Mouse (Mus musculus) heart, embryonic 12.5 days (tissue): ENCODE measurements around the gene Hist1h3d. TPM values are rescaled to one million over a fixed set of nuclear protein-coding genes. Genes with fewer than 3 reads are reported as not detected.
"Not testable (repeated sequence)": the region's sequence is repeated elsewhere in the genome, so short reads cannot be mapped to it uniquely, and the experiment has no call there.

Experiments used
- ATAC-seq: fragments of 200-750 bp; cut with Nextera tagmentation; 2 replicates; pipeline ENCODE4 v1.8.0; 2017; ENCODE audit warnings: moderate TSS enrichment, moderate library complexity; ENCODE audit not compliant: insufficient number of reproducible peaks, low FRiP score
- H3K27ac ChIP-seq: fragments of 300-500 bp; sonication (generic); 2 replicates; pipeline ENCODE4 v1.5.1; 2016; ENCODE audit warnings: mild to moderate bottlenecking, moderate library complexity; ENCODE audit not compliant: poor library complexity, severe bottlenecking
- H3K27me3 ChIP-seq: fragments of 300-500 bp; sonication (generic); replicated peaks from 2 replicates; pipeline ENCODE4 v1.6.1; 2016; ENCODE audit warnings: mild to moderate bottlenecking, moderate library complexity
- H3K36me3 ChIP-seq: fragments of 300-500 bp; sonication (generic); 2 replicates; pipeline ENCODE4 v1.6.1; 2016; ENCODE audit warnings: mild to moderate bottlenecking, moderate library complexity
- H3K4me1 ChIP-seq: fragments of 300-500 bp; sonication (generic); replicated peaks from 2 replicates; pipeline ENCODE4 v1.6.1; 2016; ENCODE audit warnings: mild to moderate bottlenecking
- H3K4me2 ChIP-seq: fragments of 300-500 bp; sonication (generic); 2 replicates; pipeline ENCODE4 v1.6.1; 2016; ENCODE audit warnings: mild to moderate bottlenecking, moderate library complexity
- H3K4me3 ChIP-seq: fragments of 300-500 bp; sonication (generic); 2 replicates; pipeline ENCODE4 v1.5.1; 2016; ENCODE audit warnings: mild to moderate bottlenecking
- H3K9ac ChIP-seq: fragments of 300-500 bp; sonication (generic); 2 replicates; pipeline ENCODE4 v1.6.1; 2016; ENCODE audit warnings: mild to moderate bottlenecking, moderate library complexity
- H3K9me3 ChIP-seq: fragments of 300-500 bp; sonication (generic); replicated peaks from 2 replicates; pipeline ENCODE4 v1.6.1; 2016; ENCODE audit warnings: mild to moderate bottlenecking, moderate library complexity
- WGBS: fragments of 180-500 bp; shearing (Covaris S2); methylation state at CpG from one replicate; pipeline ENCODE4 v1.1.7; 2016; 5-methylcytosine and 5-hydroxymethylcytosine counted together
- polyA plus RNA-seq: library from polyadenylated mRNA; unstranded; fragments of >200 nt; fragmentation: Nextera tagmentation; extraction: Ambion mirVana; gene quantifications from 2 replicates; pipeline ENCODE4 v1.2.1, GENCODE M21; 2016

The Hist1h3d gene
- polyA plus RNA-seq, 1 experiment from 2014 or later, result 1.4 TPM

DNA sequence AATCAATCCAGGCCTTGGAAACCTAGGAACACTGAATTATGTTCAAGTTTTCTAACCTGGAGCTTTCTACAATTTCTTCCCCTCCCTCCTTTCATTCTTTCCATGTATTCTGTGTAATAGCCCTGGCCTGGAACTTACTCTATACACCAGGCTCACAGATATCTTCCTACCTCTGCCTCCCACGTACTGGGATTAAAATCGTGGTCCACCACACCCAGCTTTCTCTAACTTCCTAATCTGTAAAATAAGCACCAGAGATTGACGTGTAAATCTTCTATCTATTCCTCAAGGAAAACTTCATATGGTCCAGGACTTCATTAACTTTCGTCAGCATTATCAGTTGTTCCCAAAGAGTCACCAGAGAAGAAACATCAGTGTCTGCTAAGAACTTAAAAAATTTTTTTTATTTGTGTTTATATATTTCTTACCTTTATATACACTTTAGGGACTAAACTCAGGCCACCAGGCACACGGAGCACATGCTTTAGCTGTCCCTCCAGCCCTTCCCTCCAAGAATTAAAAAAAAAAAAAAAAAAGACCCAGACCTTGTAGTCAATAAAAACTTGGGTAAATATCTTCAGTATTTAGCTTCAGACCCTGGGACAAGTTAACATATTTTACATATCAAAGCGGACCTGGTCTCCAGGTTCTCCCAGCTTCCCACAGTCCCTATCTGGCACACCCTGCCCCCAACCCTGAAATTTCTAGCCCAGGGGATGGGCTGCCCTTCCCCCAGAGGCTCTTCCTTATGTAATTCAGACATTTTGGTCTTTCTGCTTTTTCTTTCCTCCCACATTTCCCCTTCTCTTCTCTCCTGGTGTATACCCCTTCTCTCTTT is 6.9 kb downstream of the Hist1h3d start:
- Histone ChIP-seq H3K4me3 (peak overlapping the region; percentile 45), H3K4me2 (peak overlapping the region; percentile 71), H3K36me3 (no peaks in the 10 kb centered on the region), H3K27ac (peak overlapping the region; percentile 65), H3K27me3 (no peaks in the 10 kb centered on the region), H3K9me3 (no peaks in the 10 kb centered on the region), H3K9ac (peak overlapping the region; percentile 69), H3K4me1 (peaks cover 19% of the 10 kb centered on the region)
- WGBS, result 12% methylated on average over 6 of the region's 6 CpGs
- no peak for ATAC-seq

DNA sequence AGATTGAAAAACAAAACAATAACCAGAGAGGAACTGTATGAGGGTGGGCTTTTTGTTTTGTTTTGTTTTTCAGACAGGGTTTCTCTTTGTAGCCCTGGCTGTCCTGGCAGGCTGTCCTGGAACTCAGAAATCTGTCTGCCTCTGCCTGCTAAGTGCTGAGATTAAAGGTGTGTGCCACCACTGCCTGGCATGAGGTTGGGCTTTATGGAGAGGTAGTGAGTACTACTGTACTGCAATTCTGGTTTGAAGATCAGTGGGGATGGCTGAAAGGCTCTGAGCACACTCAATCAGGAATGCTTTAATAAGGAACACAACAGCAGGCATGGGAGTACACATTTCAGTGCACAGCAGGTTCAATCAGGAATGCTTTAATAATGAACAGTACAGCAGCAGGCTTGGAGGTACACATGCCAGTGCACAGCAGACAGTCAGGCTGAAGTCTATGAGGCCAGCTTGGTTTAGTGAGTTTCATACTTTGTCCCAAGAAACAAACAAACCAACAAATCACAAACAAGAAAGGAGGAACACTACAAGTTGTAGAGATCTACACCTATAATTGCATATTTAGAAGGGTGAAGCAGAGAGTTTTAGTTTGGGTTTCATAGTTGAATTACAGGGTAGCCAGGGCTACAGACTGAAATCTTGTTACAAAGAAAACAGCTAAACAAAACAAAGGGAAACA is 8.0 kb downstream of the Hist1h3d start:
- no peaks in the 10 kb centered on the region for H3K9me3 ChIP-seq
- no peak for ATAC-seq
- no peak overlapping the region for H3K4me2 ChIP-seq
- peaks cover 19% of the 10 kb centered on the region for H3K4me1 ChIP-seq
- peak overlapping the region; percentile 65 for H3K27ac ChIP-seq
- no peaks in the 10 kb centered on the region for H3K36me3 ChIP-seq
- H3K4me3 ChIP-seq, result 0 out of 2 replicates have a peak overlapping the region, but pooled peaks have one; percentile 9
- no peaks in the 10 kb centered on the region for H3K27me3 ChIP-seq
- H3K9ac ChIP-seq, result 0 out of 2 replicates have a peak overlapping the region, but pooled peaks have one; percentile 12

DNA sequence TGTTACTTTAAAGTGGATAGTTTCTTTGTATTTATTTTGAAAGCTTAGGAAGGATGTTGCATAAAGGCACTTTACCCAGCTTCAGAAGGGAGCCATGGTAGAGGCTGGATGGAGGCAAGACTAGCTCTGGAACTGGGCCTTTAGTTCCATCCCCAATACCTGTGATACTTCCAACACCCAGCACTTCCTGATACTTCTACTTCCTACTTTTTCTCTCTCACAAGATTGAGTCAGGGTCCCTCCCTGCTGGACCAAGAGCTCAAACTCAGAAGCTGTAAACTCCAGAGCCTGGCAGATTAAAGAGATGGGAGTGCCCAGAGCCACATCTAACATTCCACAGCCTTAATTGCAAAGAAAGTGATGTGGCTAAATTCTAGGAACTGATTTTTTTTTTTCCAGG is 8.8 kb downstream of the Hist1h3d start:
- no peaks in the 10 kb centered on the region for H3K36me3 ChIP-seq
- H3K4me3 ChIP-seq, result peak overlapping the region; percentile 17; the same call in 1 of the 2 replicates
- no peaks in the 10 kb centered on the region for H3K27me3 ChIP-seq
- peak overlapping the region; percentile 62 for H3K4me2 ChIP-seq
- no peaks in the 10 kb centered on the region for H3K9me3 ChIP-seq
- peak overlapping the region; percentile 61 for H3K9ac ChIP-seq
- H3K27ac ChIP-seq, result peak overlapping the region; percentile 97
- no peak for ATAC-seq
- peaks cover 19% of the 10 kb centered on the region for H3K4me1 ChIP-seq

DNA sequence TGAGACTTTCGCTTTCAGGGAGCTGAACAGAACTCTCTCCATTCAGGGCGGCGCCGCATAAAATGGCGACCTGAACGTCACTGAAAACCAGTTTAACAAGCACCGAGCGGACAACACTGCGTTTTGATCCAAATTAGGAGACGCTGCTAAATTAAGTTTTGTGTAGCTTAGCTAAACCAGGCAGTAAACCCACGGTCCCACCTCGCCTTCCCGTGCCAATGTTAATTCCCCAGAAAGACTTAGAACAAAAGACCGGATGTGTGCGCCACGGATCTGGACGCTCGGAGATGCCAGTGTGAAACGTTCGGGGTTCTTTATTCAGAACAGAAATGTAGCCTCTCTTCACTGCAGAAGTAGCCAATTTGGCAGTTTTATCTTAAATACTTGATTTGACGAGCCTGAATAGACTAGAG is 9.5 kb downstream of the Hist1h3d start:
- peak overlapping the region; percentile 97 for H3K27ac ChIP-seq
- peaks cover 19% of the 10 kb centered on the region for H3K4me1 ChIP-seq
- peak overlapping the region; percentile 55 for H3K4me3 ChIP-seq
- WGBS, result under 1% methylated on average over 21 of the region's 21 CpGs
- no peaks in the 10 kb centered on the region for H3K36me3 ChIP-seq
- peak overlapping the region; percentile 90 for H3K4me2 ChIP-seq
- H3K27me3 ChIP-seq, result no peaks in the 10 kb centered on the region
- H3K9me3 ChIP-seq, result no peaks in the 10 kb centered on the region
- H3K9ac ChIP-seq, result peak overlapping the region; percentile 88
- ATAC-seq, result no peak

DNA sequence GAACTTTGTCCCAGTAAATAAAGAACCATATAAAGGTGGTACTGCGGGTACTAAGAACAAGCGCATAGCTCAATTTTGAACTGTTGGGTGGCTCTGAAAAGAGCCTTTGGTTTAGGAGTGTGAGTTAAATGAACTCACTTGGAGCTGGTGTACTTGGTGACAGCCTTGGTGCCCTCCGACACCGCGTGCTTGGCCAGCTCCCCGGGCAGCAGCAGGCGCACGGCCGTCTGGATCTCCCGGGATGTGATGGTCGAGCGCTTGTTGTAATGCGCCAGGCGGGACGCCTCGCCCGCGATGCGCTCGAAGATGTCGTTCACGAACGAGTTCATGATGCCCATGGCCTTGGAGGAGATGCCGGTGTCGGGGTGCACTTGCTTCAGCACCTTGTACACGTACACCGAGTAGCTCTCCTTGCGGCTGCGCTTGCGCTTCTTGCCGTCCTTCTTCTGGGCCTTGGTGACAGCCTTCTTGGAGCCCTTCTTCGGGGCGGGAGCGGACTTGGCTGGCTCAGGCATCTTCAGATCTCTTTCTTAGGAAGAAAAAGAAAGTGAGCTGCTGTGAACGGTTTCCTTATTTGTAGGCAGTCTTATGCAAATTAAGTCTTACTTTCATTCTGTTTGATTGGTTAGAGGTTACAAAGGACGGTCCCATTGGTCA is 10.0 kb downstream of the Hist1h3d start:
- H3K9me3 ChIP-seq, result not testable (repeated sequence)

GRCm38 (mm10) chr13:23586099-23586939 is 10.8 kb downstream of the Hist1h3d start:
- 2% methylated on average over 22 of the region's 22 CpGs for WGBS
- Histone ChIP-seq H3K27ac (peak overlapping the region; percentile 91), H3K9ac (peak overlapping the region; percentile 67), H3K9me3 (no peaks in the 10 kb centered on the region), H3K27me3 (no peaks in the 10 kb centered on the region), H3K4me3 (peak overlapping the region; percentile 46), H3K4me2 (peak overlapping the region; percentile 68), H3K36me3 (no peaks in the 10 kb centered on the region), H3K4me1 (peaks cover 19% of the 10 kb centered on the region)
- ATAC-seq, result no peak

More for the DNA sequence above, 10.0 kb downstream of the Hist1h3d start:
- H3K27me3 ChIP-seq, H3K36me3 ChIP-seq: not testable (repeated sequence)
- H3K4me1 ChIP-seq, result peaks cover 19% of the 10 kb centered on the region
- H3K27ac ChIP-seq, result peak overlapping the region; percentile 97
- H3K9ac ChIP-seq, result peak overlapping the region; percentile 88
- peak overlapping the region; percentile 90 for H3K4me2 ChIP-seq
- peak overlapping the region; percentile 55 for H3K4me3 ChIP-seq
- peak; percentile 87 for ATAC-seq
- 0% methylated on average over 34 of the region's 36 CpGs for WGBS

GRCm38 (mm10) chr13:23586940-23587225 is 11.3 kb downstream of the Hist1h3d start:
- no peaks in the 10 kb centered on the region for H3K9me3 ChIP-seq
- peak overlapping the region; percentile 68 for H3K4me2 ChIP-seq
- H3K36me3 ChIP-seq, result no peaks in the 10 kb centered on the region
- H3K9ac ChIP-seq, result peak overlapping the region; percentile 67
- no peaks in the 10 kb centered on the region for H3K27me3 ChIP-seq
- peak overlapping the region; percentile 46 for H3K4me3 ChIP-seq
- H3K27ac ChIP-seq, result peak overlapping the region; percentile 91
- 19% methylated on average over 1 of the region's 1 CpGs for WGBS
- ATAC-seq, result no peak
- peaks cover 18% of the 10 kb centered on the region for H3K4me1 ChIP-seq

- 85% methylated on average over 7 of the region's 7 CpGs for WGBS
- H3K9me3 ChIP-seq, result no peaks in the 10 kb centered on the region
- H3K4me1 ChIP-seq, result peaks cover 15% of the 10 kb centered on the region; the same call in 1 of the 2 replicates
- ATAC-seq, result no peak
- no peaks in the 10 kb centered on the region for H3K36me3 ChIP-seq
- no peaks in the 10 kb centered on the region for H3K27me3 ChIP-seq
- H3K4me2 ChIP-seq, result no peak overlapping the region
- no peak overlapping the region for H3K27ac ChIP-seq
- no peak overlapping the region for H3K4me3 ChIP-seq
- no peak overlapping the region for H3K9ac ChIP-seq
Observed at GRCm38 (mm10) chr13:23591206-23591605, 15.6 kb downstream of the Hist1h3d start.

- H3K36me3 ChIP-seq, H3K27ac ChIP-seq, H3K9ac ChIP-seq, H3K9me3 ChIP-seq, H3K27me3 ChIP-seq, ATAC-seq, H3K4me3 ChIP-seq, H3K4me2 ChIP-seq: not testable (repeated sequence)
- peaks cover 12% of the 10 kb centered on the region; the same call in 1 of the 2 replicates for H3K4me1 ChIP-seq
- WGBS, result 64% methylated on average over 7 of the region's 7 CpGs
Observed at GRCm38 (mm10) chr13:23591886-23592285, 16.3 kb downstream of the Hist1h3d start.

DNA sequence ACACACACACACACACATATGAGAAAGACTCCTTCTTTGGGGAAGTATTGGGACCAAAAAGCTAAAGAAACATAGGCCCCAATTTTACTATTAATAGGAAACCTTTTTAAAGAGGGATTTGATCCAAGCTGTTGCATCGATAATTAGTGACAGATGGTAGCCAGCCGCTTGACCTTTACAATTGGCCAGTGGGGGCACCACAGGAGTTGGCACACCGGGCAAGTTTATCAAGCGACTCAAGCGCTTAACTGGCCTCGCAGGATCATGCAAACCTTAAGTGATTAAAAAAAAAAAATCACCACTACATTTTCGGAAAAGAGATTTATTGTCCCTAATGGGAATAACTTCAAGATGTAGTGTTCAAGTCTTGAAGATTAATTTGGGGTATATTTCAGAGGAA is 17.1 kb downstream of the Hist1h3d start:
- no peaks in the 10 kb centered on the region for H3K36me3 ChIP-seq
- no peak for ATAC-seq
- H3K4me2 ChIP-seq, result no peak overlapping the region
- no peak overlapping the region for H3K27ac ChIP-seq
- H3K9me3 ChIP-seq, result no peaks in the 10 kb centered on the region
- H3K4me1 ChIP-seq, result peaks cover 12% of the 10 kb centered on the region; the same call in 1 of the 2 replicates
- WGBS, result 92% methylated on average over 7 of the region's 7 CpGs
- H3K9ac ChIP-seq, result no peak overlapping the region
- H3K27me3 ChIP-seq, result no peaks in the 10 kb centered on the region
- H3K4me3 ChIP-seq, result no peak overlapping the region
